Mouse (Mus musculus): ENCODE results near the gene Vps37b.

DNA sequence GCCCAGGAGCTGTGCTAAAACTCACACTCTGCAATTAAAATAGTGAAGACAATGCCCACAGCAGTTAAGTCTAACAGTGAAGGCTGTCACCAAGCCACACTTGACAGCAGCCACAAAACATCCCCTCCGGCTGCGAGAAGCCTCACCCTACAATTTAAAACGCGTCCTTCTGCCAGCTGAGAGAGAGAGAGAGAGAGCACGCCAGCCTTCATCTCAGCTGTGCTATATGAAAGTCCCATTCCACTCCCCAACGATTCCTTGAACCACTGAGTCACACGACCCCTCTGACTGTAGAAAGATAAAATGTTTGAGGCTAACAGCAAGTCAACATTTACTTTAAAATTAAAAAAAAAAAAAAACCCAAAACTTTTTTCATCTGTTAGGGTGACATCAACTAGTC lies 3.4 kb downstream of the Vps37b start:
- TF ChIP-seq CTCF (IDR thresholded peaks at IDR 0.05; ENCODE audit: borderline replicate concordance, insufficient read depth, low read depth, low read length), result no peak
- no peak for TF ChIP-seq POLR2A (IDR thresholded peaks at IDR 0.05; ENCODE audit: borderline replicate concordance, insufficient read depth, low read length)
